In genomic region chr10:127576381-127576961, GRCm38 (mm10) we compare ENCODE assay signal across 8 mouse cellular contexts. TPM values are rescaled to one million over a fixed set of nuclear protein-coding genes. Genes with fewer than 3 reads are reported as not detected.
A peak's percentile ranks its signal among the peaks of the same experiment; 100 is the strongest.
DNase-seq lines count a peak whose midpoint lies in the region; ATAC-seq and TF ChIP-seq lines count a peak whose summit lies in the region.

No protein-coding gene starts in this region.

- H3K27me3 ChIP-seq in kidney, embryonic 15.5 days, result no peaks in the 10 kb centered on the region
- no peaks in the 10 kb centered on the region for H3K27me3 ChIP-seq in Patski
- H3K27me3 ChIP-seq in heart, embryonic 10.5 days (ENCODE audit: insufficient read depth, poor library complexity, severe bottlenecking), result no peaks in the 10 kb centered on the region
- H3K27me3 ChIP-seq in midbrain, postnatal 0 days (ENCODE audit: insufficient read depth, low read length), result no peaks in the 10 kb centered on the region
- H3K27me3 ChIP-seq in stomach, postnatal 0 days (ENCODE audit: control insufficient read depth, insufficient read depth, low read length), result no peaks in the 10 kb centered on the region

- peaks cover 85% of the 10 kb centered on the region for H3K36me3 ChIP-seq in kidney, embryonic 15.5 days
- H3K36me3 ChIP-seq in heart, embryonic 10.5 days, result peaks cover 96% of the 10 kb centered on the region
- peaks cover 85% of the 10 kb centered on the region for H3K36me3 ChIP-seq in midbrain, postnatal 0 days (ENCODE audit: insufficient read depth, low read length)
- peaks cover 40% of the 10 kb centered on the region for H3K36me3 ChIP-seq in stomach, postnatal 0 days (ENCODE audit: control insufficient read depth, insufficient read depth, low read length)

- TF ChIP-seq CTCF in Patski (IDR thresholded peaks at IDR 0.05), result no peak
- peak; percentile 66 for TF ChIP-seq CTCF in midbrain, postnatal 0 days (IDR thresholded peaks at IDR 0.05)
- TF ChIP-seq CTCF in stomach, postnatal 0 days (IDR thresholded peaks at IDR 0.05; ENCODE audit: low read depth), result peak; percentile 89

- no peak overlapping the region for H3K9ac ChIP-seq in kidney, embryonic 15.5 days
- no peak overlapping the region for H3K9ac ChIP-seq in midbrain, postnatal 0 days (replicated peaks; ENCODE audit: low read length, poor library complexity, severe bottlenecking)
- no peak overlapping the region; the same call in 1 of the 2 replicates for H3K9ac ChIP-seq in stomach, postnatal 0 days (ENCODE audit: low read length)

- H3K4me3 ChIP-seq in kidney, embryonic 15.5 days (replicated peaks), result no peak overlapping the region
- H3K4me3 ChIP-seq in heart, embryonic 10.5 days, result no peak overlapping the region
- H3K4me3 ChIP-seq in midbrain, postnatal 0 days (ENCODE audit: low read depth, low read length), result no peak overlapping the region
- no peak overlapping the region for H3K4me3 ChIP-seq in stomach, postnatal 0 days (ENCODE audit: low read depth, low read length)

- no peak for TF ChIP-seq EP300 in stomach, postnatal 0 days (optimal IDR thresholded peaks at IDR 0.05)

- H3K27ac ChIP-seq in kidney, embryonic 15.5 days, result no peak overlapping the region
- H3K27ac ChIP-seq in heart, embryonic 10.5 days, result peak overlapping the region; percentile 48; the same call in 1 of the 2 replicates
- no peak overlapping the region for H3K27ac ChIP-seq in midbrain, postnatal 0 days (ENCODE audit: low read depth, low read length)
- H3K27ac ChIP-seq in stomach, postnatal 0 days (replicated peaks), result peak overlapping the region; percentile 13; the same call in 1 of the 2 replicates

- POLR2A ChIA-PET in Patski (lab: Charles Lee), result interaction anchor here (1.2 to 2.2 kb wide), 2 partner anchors 8 to 45 kb away, joined by 5 to 12 read pairs; partner anchors contain the start of gene Lrp1

- peaks cover 6% of the 10 kb centered on the region for H3K4me1 ChIP-seq in kidney, embryonic 15.5 days
- peaks cover 22% of the 10 kb centered on the region for H3K4me1 ChIP-seq in heart, embryonic 10.5 days
- H3K4me1 ChIP-seq in midbrain, postnatal 0 days (ENCODE audit: insufficient read depth, low read length), result no peaks in the 10 kb centered on the region
- H3K4me1 ChIP-seq in stomach, postnatal 0 days (replicated peaks; ENCODE audit: control insufficient read depth, insufficient read depth), result no peaks in the 10 kb centered on the region

- in situ Hi-C loops in Patski (cut with MboI; ENCODE audit: low pct_unique_long_range_greater_than_20kb), result loop anchor here (5.0 kb wide), 1 partner anchor 56 kb away; no protein-coding TSS in a partner anchor

- H3K9me3 ChIP-seq in kidney, embryonic 15.5 days (replicated peaks), result no peaks in the 10 kb centered on the region
- H3K9me3 ChIP-seq in heart, embryonic 10.5 days, result no peaks in the 10 kb centered on the region
- no peaks in the 10 kb centered on the region for H3K9me3 ChIP-seq in midbrain, postnatal 0 days (ENCODE audit: low read length)
- H3K9me3 ChIP-seq in stomach, postnatal 0 days (ENCODE audit: control insufficient read depth, low read length), result no peaks in the 10 kb centered on the region

- CTCF ChIA-PET in Patski (lab: Charles Lee), result interaction anchor here (0.9 to 1.5 kb wide), 8 partner anchors 9 to 59 kb away, joined by 3 to 7 read pairs (median 4); partner anchors contain the start of gene Lrp1

- 64% methylated on average over 18 of the region's 18 CpGs for WGBS in kidney, embryonic 15.5 days
- WGBS in heart, embryonic 10.5 days, result 63% methylated on average over 18 of the region's 18 CpGs
- 69% methylated on average over 18 of the region's 18 CpGs for WGBS in midbrain, postnatal 0 days
- WGBS in stomach, postnatal 0 days, result 54% methylated on average over 18 of the region's 18 CpGs

- peak; percentile 72 for DNase-seq in kidney, adult 11 months
- DNase-seq in Patski (ENCODE audit: low read depth, low spot score), result no peak
- DNase-seq in cerebellum, postnatal 14 days, result peak; percentile 78 to 89
- DNase-seq in heart, embryonic 10.5 days (ENCODE audit: low spot score), result no peak
- peak; percentile 73 to 90 for DNase-seq in kidney, postnatal 36 days
- DNase-seq in midbrain, postnatal 0 days (ENCODE audit: low spot score), result peak; percentile 40
- DNase-seq in stomach, postnatal 0 days (ENCODE audit: low spot score), result peak; percentile 83

- ATAC-seq in kidney, embryonic 15.5 days (replicated peaks; ENCODE audit: low FRiP score), result no peak
- peak; percentile 48 for ATAC-seq in Patski
- no peak for ATAC-seq in midbrain, postnatal 0 days (ENCODE audit: low FRiP score)
- ATAC-seq in stomach, postnatal 0 days (ENCODE audit: low FRiP score, low TSS enrichment), result peak; percentile 48

- no peak overlapping the region for H3K4me2 ChIP-seq in kidney, embryonic 15.5 days
- no peak overlapping the region for H3K4me2 ChIP-seq in midbrain, postnatal 0 days (ENCODE audit: low read depth, low read length, poor library complexity, severe bottlenecking)
- no peak overlapping the region for H3K4me2 ChIP-seq in stomach, postnatal 0 days (replicated peaks; ENCODE audit: low read depth)

RNA-seq across cellular contexts. Expression of gene Nxph4, which starts 42.1 kb away (rescaled TPM):
- 1.7 and 3.3 TPM in 2 replicates for polyA plus RNA-seq in kidney, embryonic 15.5 days (2015; fragmentation: Nextera tagmentation; extraction: Ambion mirVana)
- 6.0 TPM for polyA plus RNA-seq in Patski (2021)
- polyA plus RNA-seq in heart, embryonic 10.5 days (2016; fragmentation: Nextera tagmentation; extraction: Ambion mirVana), result 0.16 and 0.33 TPM in 2 replicates
- 11.8 and 22.6 TPM in 2 replicates for total RNA-seq in midbrain, postnatal 0 days (2014; rRNA removed)
- 68.9 and 72.4 TPM in 2 replicates for polyA plus RNA-seq in midbrain, postnatal 0 days (2015; fragmentation: Nextera tagmentation; extraction: Ambion mirVana)
- polyA plus RNA-seq in stomach, postnatal 0 days (2015; fragmentation: Nextera tagmentation; extraction: Ambion mirVana), result 2.7 and 4.0 TPM in 2 replicates

RNA-seq across cellular contexts. Expression of gene Lrp1, which starts 44.5 kb away (rescaled TPM):
- polyA plus RNA-seq in kidney, embryonic 15.5 days (2015; fragmentation: Nextera tagmentation; extraction: Ambion mirVana), result 52.4 and 65.0 TPM in 2 replicates
- polyA plus RNA-seq in Patski (2021), result 62.5 TPM
- 37.4 and 51.8 TPM in 2 replicates for polyA plus RNA-seq in heart, embryonic 10.5 days (2016; fragmentation: Nextera tagmentation; extraction: Ambion mirVana)
- total RNA-seq in midbrain, postnatal 0 days (2014; rRNA removed), result 297 and 319 TPM in 2 replicates
- 79.8 and 84.4 TPM in 2 replicates for polyA plus RNA-seq in midbrain, postnatal 0 days (2015; fragmentation: Nextera tagmentation; extraction: Ambion mirVana)
- polyA plus RNA-seq in stomach, postnatal 0 days (2015; fragmentation: Nextera tagmentation; extraction: Ambion mirVana), result 32.7 and 37.4 TPM in 2 replicates

RNA-seq across cellular contexts. Expression of gene Shmt2, which starts 54.2 kb away (rescaled TPM):
- polyA plus RNA-seq in kidney, embryonic 15.5 days (2015; fragmentation: Nextera tagmentation; extraction: Ambion mirVana), result 99.8 and 111 TPM in 2 replicates
- polyA plus RNA-seq in Patski (2021), result 144 TPM
- polyA plus RNA-seq in heart, embryonic 10.5 days (2016; fragmentation: Nextera tagmentation; extraction: Ambion mirVana), result 101 and 126 TPM in 2 replicates
- total RNA-seq in midbrain, postnatal 0 days (2014; rRNA removed), result 39.8 and 48.0 TPM in 2 replicates
- polyA plus RNA-seq in midbrain, postnatal 0 days (2015; fragmentation: Nextera tagmentation; extraction: Ambion mirVana), result 32.8 and 34.2 TPM in 2 replicates
- 38.9 and 40.9 TPM in 2 replicates for polyA plus RNA-seq in stomach, postnatal 0 days (2015; fragmentation: Nextera tagmentation; extraction: Ambion mirVana)

Comparison
In these comparisons a context has a peak if more than half of its experiments do, and no peak if none do; other contexts are left out.
1. DNase-seq: peak in kidney, adult 11 months (single experiment), cerebellum, postnatal 14 days (2 of 2), kidney, postnatal 36 days (2 of 2), midbrain, postnatal 0 days (single experiment) and stomach, postnatal 0 days (single experiment); none in Patski (single experiment) and heart, embryonic 10.5 days (single experiment).
2. ATAC-seq: peak in Patski (single experiment) and stomach, postnatal 0 days (single experiment); none in kidney, embryonic 15.5 days (single experiment) and midbrain, postnatal 0 days (single experiment).
3. H3K27ac ChIP-seq: peak in heart, embryonic 10.5 days (single experiment) and stomach, postnatal 0 days (single experiment); none in kidney, embryonic 15.5 days (single experiment) and midbrain, postnatal 0 days (single experiment).
4. RNA of gene Nxph4, which starts 42.1 kb away (polyA plus RNA-seq): 68.9 to 72.4 TPM in midbrain, postnatal 0 days; 6.0 TPM in Patski (single experiment), 1.7 to 3.3 TPM in kidney, embryonic 15.5 days, 2.7 to 4.0 TPM in stomach, postnatal 0 days and 0.16 to 0.33 TPM in heart, embryonic 10.5 days; every median in the first group is over 10 times any median in the second.